Mouse (Mus musculus): ENCODE data around the gene Mthfd1.

The Mthfd1 gene

DNA sequence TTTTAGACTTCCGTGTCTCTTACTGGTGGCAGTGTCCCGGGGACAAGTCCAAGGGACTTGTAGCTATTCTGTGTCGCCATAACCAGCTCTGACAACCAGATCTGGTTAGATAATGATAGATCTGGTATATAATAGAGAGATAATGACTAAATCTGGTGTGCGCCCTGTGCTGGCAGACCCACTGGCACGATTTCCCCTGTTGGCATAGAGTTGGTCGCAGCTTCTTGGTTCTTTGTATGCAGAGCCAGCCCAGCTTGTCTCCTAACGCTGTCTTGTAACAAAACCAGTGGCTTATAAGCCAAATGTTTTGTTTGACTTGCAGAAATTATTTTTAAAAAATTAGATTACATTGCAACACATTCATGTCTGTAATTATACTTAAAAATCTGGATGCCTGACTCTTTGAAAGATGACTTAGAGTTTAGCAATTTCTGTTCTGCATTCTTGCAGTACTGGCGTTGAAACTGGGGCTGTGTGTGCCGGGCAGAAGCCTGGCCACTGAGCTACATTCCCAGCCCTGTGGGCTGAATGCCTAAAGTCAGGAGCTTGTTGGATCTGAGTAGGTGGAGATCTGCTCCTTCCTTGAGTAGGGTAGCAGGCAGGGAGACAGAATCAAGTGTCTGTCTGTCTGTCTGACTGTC is 9.3 kb downstream of the Mthfd1 start:
- DNase-seq = peak; percentile 45

DNA sequence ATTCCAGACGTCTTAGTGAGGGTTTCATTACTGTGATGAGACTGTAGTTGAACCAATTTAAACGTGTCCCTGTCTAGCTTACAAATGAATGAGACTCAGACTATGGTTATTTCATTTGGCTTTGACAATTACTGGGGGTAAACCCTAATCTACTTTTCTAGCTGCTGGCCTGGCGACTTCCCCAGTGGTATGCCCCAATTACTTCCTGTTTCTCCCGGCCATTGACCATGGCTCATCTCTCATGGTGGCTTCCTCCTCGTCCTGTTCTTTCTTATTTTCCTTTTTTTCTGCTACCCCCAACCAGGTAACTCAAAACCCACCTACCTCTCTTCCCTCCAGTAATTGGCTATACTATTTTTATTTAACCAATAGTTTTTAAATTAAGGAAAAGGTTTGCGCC is 9.9 kb downstream of the Mthfd1 start:
- DNase-seq = no peak

DNA sequence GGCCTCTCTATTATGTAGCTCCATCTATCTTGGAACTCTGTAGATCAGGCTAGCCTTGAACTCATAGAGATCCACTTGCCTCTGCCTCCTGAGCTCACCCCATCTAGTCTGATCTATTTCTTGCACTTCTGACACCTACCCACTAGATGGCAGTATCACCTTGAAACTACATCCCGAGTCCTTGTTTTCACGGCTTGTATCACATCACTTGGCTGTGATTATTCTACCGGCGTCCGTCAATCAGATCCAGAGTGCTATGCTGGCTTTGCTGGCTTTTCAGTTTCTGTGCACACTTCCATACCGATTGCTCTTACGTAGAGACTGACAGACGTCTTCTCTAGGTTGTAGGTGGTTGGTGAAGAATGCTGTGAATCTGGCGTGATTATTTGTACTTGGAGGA is 11.8 kb downstream of the Mthfd1 start:
- peak; percentile 68 for DNase-seq

DNA sequence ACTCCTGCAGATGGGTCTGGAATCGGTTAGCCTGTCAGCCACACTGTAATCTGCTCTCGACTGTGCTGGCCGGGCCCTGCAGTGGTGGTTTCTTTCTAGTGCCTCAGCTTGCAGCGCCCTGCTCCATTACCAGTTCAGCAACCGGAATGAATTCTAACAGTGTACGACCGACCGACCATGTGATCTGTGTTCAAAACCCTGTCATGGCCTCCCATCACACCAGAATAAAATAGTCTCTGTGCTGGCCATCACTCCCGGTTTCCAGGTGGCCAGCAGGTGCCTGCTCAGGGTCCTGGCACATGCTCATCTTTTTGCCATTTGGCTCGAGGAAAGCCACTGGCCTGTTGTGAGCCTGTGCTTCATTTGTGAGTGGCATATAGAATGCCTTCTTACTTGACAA is 13.6 kb downstream of the Mthfd1 start:
- no peak for DNase-seq

DNA sequence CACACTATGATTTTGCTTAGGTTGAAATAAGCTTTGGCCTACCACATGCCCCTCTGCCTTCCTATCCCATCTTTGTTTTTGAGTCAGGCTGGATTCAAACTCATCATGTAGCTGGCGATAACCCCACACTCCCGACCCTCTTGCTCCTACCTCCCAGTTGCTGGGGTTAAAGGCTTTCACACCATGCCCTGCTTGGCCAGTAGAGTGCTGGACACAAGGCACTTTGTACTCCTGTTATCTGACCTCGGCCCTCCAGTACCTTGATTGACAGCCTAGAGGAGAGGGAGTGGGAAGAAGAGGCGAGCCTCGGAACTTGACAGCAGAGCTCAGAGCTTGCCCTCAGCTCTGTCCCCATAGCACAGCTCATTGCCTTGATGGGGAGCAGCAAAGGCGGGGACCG is 14.1 kb downstream of the Mthfd1 start:
- DNase-seq = no peak

DNA sequence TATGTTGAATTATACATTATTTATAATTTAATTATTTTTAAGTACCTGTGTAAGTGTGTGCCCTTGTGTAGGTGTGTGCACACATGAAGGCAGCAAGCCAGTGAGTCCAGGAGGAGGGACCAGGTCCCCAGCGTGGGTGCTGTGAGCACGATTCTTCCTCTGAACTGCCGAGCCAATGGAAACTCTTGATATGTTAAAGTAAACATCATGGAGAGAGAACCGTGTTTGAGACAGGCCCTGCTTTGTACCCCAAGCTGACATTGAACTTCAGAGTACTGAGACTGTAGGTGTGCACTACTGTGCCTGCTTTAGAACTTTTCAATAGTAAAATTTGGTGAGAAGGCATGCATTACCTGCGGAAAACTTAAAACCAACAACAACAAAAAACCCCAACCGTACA is 16.4 kb downstream of the Mthfd1 start:
- no peak for DNase-seq

DNA sequence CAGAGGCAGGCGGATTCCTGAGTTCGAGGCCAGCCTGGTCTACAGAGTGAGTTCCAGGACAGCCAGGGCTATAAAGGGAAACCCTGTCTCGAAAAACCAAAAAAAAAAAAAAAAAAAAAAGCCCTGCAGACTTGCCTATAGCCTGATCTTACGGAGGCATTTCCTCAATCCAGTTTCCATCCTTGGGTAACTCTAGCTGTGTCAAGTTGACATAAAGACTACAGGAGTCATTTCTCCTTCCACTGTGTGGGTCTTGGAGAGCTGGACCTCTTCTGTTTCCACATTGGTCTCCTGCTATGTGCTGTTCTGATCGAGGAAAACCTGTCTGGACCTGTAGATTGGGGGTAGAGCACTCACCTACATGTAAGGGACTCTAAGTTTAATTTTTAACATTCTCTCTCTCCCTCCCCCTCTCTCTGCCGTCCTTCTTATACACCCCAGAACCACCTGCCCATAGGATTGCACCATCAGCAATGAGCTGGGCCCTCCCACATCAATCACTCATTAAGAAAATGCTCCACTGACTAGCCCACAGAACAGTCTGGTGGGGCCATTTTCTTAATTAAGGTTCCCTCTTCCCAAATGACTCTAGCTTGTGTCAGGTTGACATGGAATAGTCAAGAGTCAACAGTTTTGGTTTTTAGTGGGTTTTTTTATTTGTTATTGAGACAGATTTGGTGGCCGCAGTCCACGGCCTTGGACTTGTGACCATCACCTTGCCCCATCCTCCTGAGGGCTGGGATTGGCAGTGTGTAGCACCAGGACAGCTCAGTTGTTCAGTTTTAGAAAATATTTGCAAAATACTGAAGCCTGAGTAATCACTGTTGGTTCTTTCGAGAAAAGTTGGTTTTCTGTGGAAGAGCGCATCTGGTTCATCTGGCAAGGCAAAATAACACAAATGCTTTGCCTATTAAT is 17.8 kb downstream of the Mthfd1 start:
- DNase-seq = no peak

DNA sequence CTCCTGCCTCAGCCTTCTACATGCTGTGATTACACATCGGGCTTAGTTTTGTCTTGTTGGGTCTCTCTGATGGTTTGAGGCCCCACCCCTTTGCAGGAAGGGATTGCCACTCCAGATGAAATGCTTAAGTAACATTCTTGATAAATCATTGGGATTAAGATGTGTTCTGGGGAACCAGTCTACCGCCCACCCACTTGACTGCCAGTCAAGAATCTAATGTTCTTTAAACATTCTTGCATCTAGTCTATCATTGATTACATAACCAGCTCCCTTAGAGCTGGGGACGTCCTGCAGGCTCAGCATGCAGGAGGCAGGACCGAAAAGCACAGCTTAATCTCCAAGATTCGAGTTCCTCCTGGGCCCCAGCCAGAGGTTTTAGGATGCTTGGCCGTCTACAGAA is 23.1 kb downstream of the Mthfd1 start:
- DNase-seq = no peak

DNA sequence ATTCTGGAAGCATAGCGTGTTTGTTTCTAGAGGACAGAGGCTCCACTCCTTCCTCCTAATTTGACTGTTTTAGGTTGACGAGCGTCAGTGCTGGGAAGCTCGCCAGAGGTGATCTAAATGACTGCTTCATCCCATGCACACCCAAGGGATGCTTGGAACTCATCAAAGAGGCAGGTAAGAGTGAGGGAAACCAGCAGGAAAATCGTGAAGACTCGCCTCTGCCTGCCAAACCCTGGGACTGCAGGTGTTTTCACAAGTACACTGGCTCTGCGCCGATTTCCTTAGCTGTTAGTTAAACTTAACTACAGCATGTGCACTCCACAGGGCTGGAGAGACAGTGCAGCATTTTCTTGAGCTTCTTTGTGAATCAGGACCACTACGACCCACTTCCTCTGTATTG is 25.5 kb downstream of the Mthfd1 start:
- no peak for DNase-seq

DNA sequence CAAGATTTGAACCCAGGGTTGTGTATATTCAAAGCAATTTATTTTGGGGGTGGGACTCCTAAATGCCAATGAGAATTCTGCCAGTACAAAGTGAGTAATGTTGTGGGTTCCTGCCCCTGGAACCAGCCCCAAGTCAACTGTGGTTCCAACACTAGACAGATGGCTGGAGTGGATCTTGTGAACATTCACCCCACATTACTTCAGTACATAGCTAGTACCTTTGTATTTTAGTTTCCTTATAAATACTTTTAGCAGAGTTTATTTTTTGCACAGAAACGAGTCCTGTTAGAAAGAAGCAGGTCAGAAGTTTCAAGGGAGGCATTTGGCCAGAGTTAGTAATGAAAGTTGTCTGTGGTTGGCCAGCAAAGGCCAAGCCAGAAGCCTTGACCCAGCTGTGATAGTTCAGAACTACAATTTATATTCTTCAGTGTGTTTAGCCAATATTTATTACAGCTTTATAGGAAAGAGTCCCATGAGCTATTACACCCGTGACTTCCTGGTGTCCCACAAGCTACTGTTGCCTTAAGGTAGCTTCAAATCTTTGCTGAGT is 26.1 kb downstream of the Mthfd1 start:
- no peak for DNase-seq

DNA sequence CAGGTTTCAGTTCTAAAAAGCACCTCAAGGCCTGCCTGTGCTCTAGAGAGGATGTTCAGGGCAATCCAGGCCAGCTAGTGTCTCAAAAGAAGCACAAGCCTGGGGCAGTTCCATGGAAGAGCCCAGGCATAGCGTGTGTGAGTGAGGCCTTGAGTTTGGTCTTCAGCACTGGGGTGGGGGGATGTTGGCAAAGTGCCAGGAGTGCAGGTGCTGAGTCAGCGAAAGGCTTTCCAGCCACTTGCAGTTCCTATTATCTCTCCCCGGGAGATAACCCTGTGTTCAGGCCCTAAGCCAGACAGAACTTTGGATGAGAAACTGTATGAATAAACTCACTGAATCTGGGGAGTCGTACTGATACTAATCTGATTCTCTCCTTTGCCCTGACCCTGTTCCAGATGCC is 27.0 kb downstream of the Mthfd1 start:
- DNase-seq = no peak

DNA sequence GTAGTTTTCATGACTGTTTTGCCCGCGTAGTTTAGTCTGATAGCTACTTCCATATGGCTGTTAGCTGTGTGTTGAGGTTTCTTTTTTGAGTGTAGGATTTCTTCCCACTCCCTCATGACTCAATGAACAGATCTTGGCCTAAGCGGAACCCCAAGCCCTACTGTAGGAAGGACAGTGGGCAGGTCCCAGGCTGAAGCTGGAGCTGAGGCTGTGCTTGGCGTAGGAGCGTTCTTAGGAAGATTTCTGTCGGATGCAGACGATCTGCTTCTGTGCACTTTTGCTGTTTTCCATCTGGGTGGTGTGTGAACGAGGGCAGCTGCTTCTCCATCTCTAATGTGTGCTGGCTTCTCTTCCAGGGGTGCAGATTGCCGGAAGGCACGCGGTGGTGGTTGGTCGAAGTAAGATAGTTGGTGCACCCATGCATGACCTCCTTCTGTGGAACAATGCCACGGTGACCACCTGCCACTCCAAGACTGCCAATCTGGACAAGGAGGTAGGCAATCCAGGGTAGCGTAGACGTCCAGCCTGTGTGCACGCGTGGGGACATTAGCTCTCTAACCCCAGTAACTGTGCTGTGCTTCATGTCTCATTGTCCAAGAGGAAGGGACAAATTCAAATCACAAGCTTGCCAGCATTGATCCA is 27.6 kb downstream of the Mthfd1 start:
- DNase-seq = no peak

DNA sequence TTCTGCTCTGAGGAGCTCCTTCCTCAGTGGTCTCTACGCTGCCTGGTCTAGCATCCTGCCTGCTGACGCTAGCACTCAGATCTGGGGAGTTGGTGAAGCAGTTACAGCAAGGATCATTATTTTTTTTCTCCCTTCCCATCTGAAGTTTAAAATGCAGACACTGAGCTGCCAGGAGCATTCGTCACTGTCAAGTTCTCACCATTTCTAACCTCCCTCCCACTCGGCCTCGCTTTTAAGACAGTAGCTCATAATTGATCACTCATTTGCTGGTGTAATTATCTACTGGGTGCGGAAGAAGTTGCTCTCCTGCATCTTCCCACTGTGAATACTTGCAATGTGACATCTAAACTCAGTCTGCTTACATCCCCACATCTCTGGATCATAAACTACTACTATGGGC is 30.3 kb downstream of the Mthfd1 start:
- DNase-seq = no peak

DNA sequence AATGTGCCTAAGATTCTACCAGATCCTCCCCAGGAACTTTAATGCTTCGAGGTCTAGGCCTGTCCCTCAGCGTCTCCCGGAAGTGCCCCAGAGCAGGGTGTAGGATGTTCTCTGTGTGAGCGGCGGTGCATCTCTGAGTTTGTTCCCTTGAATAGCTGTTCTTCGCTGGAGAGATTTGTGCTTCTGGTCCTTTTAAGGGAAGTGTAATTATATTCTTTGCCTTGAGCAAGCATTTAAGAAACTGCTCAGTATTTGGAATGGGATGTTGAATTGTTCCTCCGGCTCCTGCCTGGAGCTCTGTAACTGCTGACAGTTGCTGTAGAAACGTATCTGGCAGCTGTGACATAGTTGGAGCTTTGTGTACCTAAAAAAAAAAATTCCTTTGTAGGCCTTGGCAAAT is 32.9 kb downstream of the Mthfd1 start:
- DNase-seq = no peak

DNA sequence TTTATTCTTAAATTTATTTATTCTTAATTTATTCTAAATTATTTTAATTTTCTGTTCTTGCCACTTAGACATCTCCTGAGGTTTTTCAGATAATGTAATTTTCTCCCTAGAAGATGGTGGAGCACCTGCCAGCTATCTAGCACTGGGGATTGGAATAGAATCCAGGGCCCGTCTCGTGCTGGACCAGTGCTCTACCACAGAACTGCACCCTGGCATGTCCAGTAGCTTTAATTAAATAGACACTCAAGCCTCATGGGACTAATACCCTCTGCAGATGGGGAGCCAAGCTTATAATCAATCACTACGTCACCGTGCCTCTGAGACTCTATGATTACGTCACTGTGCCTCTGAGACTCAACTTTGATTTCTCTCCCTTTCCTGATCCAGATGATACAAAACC is 33.4 kb downstream of the Mthfd1 start:
- DNase-seq = no peak

DNA sequence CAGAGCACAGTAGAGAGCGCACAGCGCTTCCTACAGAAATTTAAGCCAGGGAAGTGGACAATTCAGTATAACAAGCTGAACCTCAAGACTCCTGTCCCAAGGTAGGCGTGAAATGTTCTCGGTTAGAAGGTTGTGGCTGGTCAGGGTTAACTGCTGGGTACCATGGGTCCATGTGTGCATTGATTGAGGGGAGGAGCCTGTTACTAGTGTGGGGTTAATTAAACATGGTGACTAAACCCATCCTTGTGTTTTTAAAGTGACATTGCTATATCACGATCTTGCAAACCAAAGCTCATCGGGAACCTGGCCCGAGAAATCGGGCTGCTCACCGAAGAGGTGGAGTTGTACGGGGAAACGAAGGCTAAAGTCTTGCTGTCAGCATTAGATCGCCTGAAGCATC is 34.3 kb downstream of the Mthfd1 start:
- DNase-seq = no peak

DNA sequence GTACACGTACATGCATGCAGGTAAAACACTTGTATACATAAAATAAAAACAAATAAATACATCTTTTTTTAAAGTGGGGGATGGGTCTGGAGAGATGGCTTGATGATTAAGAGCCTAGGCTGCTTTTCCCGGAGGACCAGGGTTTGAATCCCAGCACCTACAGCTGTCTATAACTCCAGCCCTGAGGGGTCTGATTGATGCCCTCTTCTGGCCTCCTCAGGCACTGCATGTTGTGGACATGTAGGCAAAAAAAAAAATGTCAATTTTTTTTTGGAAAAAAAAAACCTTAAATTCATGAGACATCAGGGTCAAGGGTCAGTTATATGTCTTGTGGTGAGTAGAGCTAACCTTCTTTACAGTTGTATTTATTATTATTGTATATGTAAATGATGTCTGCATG is 35.2 kb downstream of the Mthfd1 start:
- DNase-seq = no peak

DNA sequence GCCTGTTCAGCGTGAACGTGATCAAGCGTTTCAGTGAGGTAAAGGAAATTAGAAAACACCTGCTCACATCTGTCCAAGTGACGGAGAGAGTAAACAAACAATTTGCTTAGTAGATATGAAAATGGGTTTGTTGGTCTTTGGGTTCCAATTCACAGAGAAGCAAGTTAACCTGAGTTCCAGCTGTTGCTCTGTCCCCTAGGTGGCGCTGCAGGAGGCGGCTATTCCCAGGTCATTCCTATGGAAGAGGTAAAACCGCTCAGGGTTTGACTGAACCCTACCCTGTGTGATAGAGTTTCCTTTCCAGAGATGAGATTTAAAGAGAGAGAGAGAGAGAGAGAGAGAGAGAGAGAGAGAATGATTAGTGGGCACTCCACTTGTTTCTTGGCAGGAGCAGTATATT is 38.1 kb downstream of the Mthfd1 start:
- peak; percentile 77 for DNase-seq

DNA sequence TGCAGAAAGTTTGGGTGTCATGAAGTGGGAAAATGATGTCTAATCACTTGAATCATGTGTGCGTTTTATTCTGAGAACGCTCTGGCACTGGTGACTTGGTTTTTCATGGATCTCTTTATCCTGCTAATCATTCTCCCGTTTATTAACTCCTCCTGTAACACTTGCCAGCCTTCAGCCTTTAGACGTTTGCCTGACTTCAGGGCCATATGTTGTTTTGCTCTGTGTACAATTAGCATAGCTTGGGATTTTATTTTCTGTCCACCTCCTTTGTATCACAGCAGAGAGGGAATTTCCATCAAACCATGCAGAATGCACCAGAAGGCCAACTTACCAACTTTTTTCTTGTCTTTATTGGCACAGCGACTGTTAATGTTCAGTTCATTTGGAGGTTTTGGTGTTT is 42.7 kb downstream of the Mthfd1 start:
- DNase-seq = no peak

DNA sequence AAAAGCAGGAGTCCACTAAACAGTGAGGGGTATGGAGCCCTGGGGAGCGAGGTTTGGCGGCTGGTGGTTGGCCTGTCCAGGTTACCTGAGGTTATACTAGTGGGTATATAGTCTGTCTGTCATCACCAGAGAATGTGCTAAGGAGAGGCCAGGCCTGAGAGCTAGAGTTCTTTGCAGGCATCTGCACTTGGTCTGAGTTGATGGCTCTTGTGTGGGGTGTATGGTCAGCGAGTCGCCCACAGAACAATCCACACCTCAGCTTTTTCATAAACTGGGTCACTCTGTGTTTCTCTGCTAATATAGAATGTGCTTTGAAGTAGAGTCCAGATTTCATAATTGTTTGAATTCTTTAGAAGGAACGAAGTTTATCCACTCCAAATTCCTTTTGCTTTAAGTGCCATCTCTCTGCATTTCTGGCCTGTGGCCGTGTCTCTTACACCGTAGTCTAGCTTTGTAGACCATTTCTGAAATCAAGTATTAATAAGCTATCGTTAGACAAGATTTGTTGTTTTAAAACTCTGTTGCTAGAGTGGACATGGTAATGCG is 44.3 kb downstream of the Mthfd1 start:
- DNase-seq = peak; percentile 45

DNA sequence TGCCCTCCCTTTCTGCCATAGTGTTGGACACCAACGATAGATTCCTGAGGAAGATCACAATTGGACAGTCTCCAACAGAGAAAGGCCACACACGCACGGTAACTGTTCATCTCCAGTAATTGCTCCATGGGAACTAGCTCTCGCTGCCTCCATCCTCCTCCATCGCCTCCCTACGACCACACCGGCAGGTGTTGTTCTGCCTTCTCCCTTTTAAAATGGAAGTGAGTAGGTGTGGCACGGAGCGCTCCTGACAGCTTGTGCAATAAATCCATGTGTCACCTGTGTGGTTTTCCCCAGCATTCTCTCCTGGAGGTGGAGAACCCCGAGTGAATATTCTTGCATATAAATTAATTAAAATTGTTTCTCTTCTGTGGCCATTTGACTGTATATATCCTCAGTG is 45.3 kb downstream of the Mthfd1 start:
- DNase-seq = no peak

DNA sequence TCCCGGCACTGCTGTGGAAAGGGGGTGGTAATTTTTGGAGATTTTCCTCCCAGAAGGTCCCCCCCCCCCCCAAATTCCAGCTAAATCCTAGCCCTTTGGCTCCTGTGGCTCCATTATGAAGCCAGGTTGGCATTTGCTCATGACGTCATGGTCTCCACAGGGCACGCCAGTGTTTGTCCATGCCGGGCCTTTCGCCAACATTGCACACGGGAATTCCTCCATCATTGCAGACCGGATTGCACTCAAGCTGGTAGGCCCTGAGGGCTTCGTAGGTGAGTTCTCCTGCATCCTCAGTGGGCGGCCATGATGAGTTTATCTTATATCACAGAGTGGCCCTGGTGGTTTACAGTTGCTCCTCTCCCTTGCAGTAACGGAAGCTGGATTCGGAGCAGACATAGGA is 48.4 kb downstream of the Mthfd1 start:
- peak; percentile 54 for DNase-seq

DNA sequence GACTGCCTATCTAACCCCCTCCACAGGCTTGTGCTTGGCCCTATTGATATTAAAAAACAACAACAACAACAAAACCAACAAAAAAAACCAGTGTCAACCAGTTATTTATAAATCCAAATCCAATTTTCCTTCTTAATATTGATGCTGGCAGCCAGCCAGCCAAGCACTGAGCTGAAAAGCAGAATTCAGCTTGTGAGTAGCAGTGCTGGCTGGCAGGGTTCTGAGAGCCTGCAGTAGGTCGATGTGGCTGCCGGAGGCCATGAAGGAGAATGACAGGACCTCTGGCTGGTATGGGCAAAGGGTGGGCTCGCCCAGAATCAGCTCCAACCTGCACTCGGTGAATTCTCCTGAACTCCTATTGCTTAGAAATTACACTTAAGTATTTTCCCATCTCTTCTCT is 49.1 kb downstream of the Mthfd1 start:
- DNase-seq = no peak

DNA sequence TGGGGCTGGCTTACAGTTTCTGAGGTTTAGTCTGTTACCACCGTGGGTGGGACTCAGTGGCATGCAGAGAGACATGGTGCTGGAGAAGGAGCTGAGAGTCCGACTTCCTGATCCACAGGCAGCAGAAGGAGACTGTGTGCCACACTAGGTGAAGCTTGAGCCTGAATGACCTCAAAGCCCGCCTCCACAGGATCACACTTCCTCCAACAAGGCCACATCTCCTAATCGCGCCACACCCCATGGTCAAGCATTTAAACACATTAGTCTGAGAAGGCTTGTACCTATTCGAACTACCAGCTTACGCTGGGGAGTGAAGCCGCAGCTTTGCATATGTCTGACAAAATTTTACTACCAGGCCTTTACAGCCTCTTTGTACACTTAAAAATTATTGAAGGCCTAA is 50.0 kb downstream of the Mthfd1 start:
- DNase-seq = no peak
